In genomic region chr10:13280298-13280853, GRCm38 (mm10) we compare ENCODE assay signal across 19 mouse cellular contexts.
"Had no signal": no experiment of that assay in that cellular context is flagged by ENCODE, and none has a peak within 500 bp of the region (broad histone marks: within the 10 kb centered on the region; RNA-seq: fewer than 3 reads in every experiment).

No protein-coding gene starts in this region.

- DNase-seq: kidney, postnatal 25 days; layer of hippocampus, postnatal 36 days; liver, embryonic 13.5 days; lung, adult 2 months; lung, postnatal 14 days; lung, postnatal 4 days; right cerebral cortex, adult 18-20 months; right cerebral cortex, postnatal 14 days; right cerebral cortex, postnatal 4 days; thymus, adult 2 months; thymus, postnatal 14 days; thymus, postnatal 4 days had no signal

- H3K4me3 ChIP-seq: left cerebral cortex, adult 2 months; liver, embryonic 13.5 days; midbrain, embryonic 15.5 days; neural tube, embryonic 12.5 days; neural tube, embryonic 15.5 days had no signal

- H3K9ac ChIP-seq: liver, embryonic 13.5 days; midbrain, embryonic 15.5 days; neural tube, embryonic 12.5 days; neural tube, embryonic 15.5 days had no signal

- H3K36me3 ChIP-seq: liver, embryonic 13.5 days; midbrain, embryonic 15.5 days; neural tube, embryonic 12.5 days; neural tube, embryonic 15.5 days had no signal

- H3K27me3 ChIP-seq: liver, embryonic 13.5 days; midbrain, embryonic 15.5 days; neural tube, embryonic 12.5 days; neural tube, embryonic 15.5 days had no signal

- H3K4me2 ChIP-seq: liver, embryonic 13.5 days; midbrain, embryonic 11.5 days; midbrain, embryonic 15.5 days; neural tube, embryonic 12.5 days; neural tube, embryonic 15.5 days had no signal

- ATAC-seq: midbrain, embryonic 15.5 days had no signal

- H3K9me3 ChIP-seq: liver, embryonic 13.5 days; midbrain, embryonic 15.5 days; neural tube, embryonic 12.5 days; neural tube, embryonic 15.5 days had no signal

- H3K27ac ChIP-seq: kidney, postnatal 0 days; left cerebral cortex, adult 2 months; liver, embryonic 13.5 days; midbrain, embryonic 15.5 days; neural tube, embryonic 12.5 days; neural tube, embryonic 15.5 days; stomach, postnatal 0 days had no signal

- H3K4me1 ChIP-seq: liver, embryonic 13.5 days; midbrain, embryonic 15.5 days; neural tube, embryonic 12.5 days; neural tube, embryonic 15.5 days had no signal
